8 mouse cellular contexts compared by ENCODE assay signal in genomic region chr10:77032591-77033322, GRCm38 (mm10). TPM values are rescaled to one million over a fixed set of nuclear protein-coding genes. Genes with fewer than 3 reads are reported as not detected.
DNase-seq lines count a peak whose midpoint lies in the region; ATAC-seq and TF ChIP-seq lines count a peak whose summit lies in the region.

No protein-coding gene starts in this region.

- peak; percentile 90 for ATAC-seq in cerebellum, adult (ENCODE audit: insufficient number of reproducible peaks, low FRiP score, low TSS enrichment)
- peak; percentile 96 for ATAC-seq in forebrain, embryonic 13.5 days
- ATAC-seq in liver, postnatal 0 days = peak; percentile 94
- ATAC-seq in neural tube, embryonic 14.5 days (ENCODE audit: low read depth) = peak; percentile 95

- DNase-seq in heart, postnatal 10 days = peak; percentile 93 to 95
- DNase-seq in large intestine, adult 2 months (ENCODE audit: low read depth, low spot score) = peak; percentile 95
- DNase-seq in liver, postnatal 0 days = peak; percentile 96
- peak; percentile 97 for DNase-seq in testis, postnatal 10 days (ENCODE audit: low spot score)

- 0 out of 2 replicates have a peak, but pooled peaks have one; percentile 4 for TF ChIP-seq EP300 in ES-Bruce4 (IDR thresholded peaks at IDR 0.05; ENCODE audit: insufficient read depth, low read depth, low read length)
- TF ChIP-seq EP300 in liver, postnatal 0 days (IDR thresholded peaks at IDR 0.05; ENCODE audit: low read depth) = no peak

- no peak overlapping the region for H3K27ac ChIP-seq in ES-Bruce4 (ENCODE audit: insufficient read depth, low read length)
- H3K27ac ChIP-seq in forebrain, embryonic 13.5 days = 0 out of 2 replicates have a peak overlapping the region, but pooled peaks have one; percentile 19
- peak overlapping the region; percentile 46; the same call in 1 of the 2 replicates for H3K27ac ChIP-seq in liver, postnatal 0 days (ENCODE audit: low read depth)
- H3K27ac ChIP-seq in neural tube, embryonic 14.5 days (ENCODE audit: low read depth, low read length) = peak overlapping the region; percentile 72

- H3K9ac ChIP-seq in ES-Bruce4 (ENCODE audit: low read depth, poor library complexity, severe bottlenecking) = peak overlapping the region; percentile 67
- peak overlapping the region; percentile 77 for H3K9ac ChIP-seq in forebrain, embryonic 13.5 days
- peak overlapping the region; percentile 72 for H3K9ac ChIP-seq in liver, postnatal 0 days (replicated peaks)
- peak overlapping the region; percentile 65 for H3K9ac ChIP-seq in neural tube, embryonic 14.5 days (replicated peaks; ENCODE audit: low read depth, low read length)

- intact Hi-C loops in heart, postnatal 10 days (cut with DNase I) = no loop called here

- H3K36me3 ChIP-seq in ES-Bruce4 (ENCODE audit: control insufficient read depth, insufficient read depth, low read length, poor library complexity, severe bottlenecking) = no peaks in the 10 kb centered on the region
- 0 out of 2 replicates have a peak, but pooled peaks cover 10% of the 10 kb centered on the region for H3K36me3 ChIP-seq in forebrain, embryonic 13.5 days (ENCODE audit: poor library complexity, severe bottlenecking)
- H3K36me3 ChIP-seq in liver, postnatal 0 days (replicated peaks; ENCODE audit: insufficient read depth, low read length) = no peaks in the 10 kb centered on the region
- no peaks in the 10 kb centered on the region for H3K36me3 ChIP-seq in neural tube, embryonic 14.5 days (ENCODE audit: control insufficient read depth, insufficient read depth, low read length)

- no peaks in the 10 kb centered on the region for H3K9me3 ChIP-seq in ES-Bruce4 (replicated peaks; ENCODE audit: control insufficient read depth, insufficient read depth, low read length, poor library complexity, severe bottlenecking)
- no peaks in the 10 kb centered on the region for H3K9me3 ChIP-seq in forebrain, embryonic 13.5 days (replicated peaks)
- no peaks in the 10 kb centered on the region for H3K9me3 ChIP-seq in liver, postnatal 0 days (ENCODE audit: low read length)
- H3K9me3 ChIP-seq in neural tube, embryonic 14.5 days (ENCODE audit: control insufficient read depth, low read length) = no peaks in the 10 kb centered on the region

- H3K4me2 ChIP-seq in forebrain, embryonic 13.5 days = peak overlapping the region; percentile 92
- peak overlapping the region; percentile 96 for H3K4me2 ChIP-seq in liver, postnatal 0 days (ENCODE audit: low read depth, low read length)
- H3K4me2 ChIP-seq in neural tube, embryonic 14.5 days (ENCODE audit: low read depth, low read length) = peak overlapping the region; percentile 88

- H3K27me3 ChIP-seq in ES-Bruce4 (ENCODE audit: control insufficient read depth, insufficient read depth, low read length, poor library complexity, severe bottlenecking) = no peaks in the 10 kb centered on the region
- H3K27me3 ChIP-seq in forebrain, embryonic 13.5 days = no peaks in the 10 kb centered on the region
- H3K27me3 ChIP-seq in liver, postnatal 0 days (ENCODE audit: insufficient read depth, low read length) = no peaks in the 10 kb centered on the region
- H3K27me3 ChIP-seq in neural tube, embryonic 14.5 days (ENCODE audit: control insufficient read depth, insufficient read depth, low read length) = no peaks in the 10 kb centered on the region

- H3K4me3 ChIP-seq in ES-Bruce4 (ENCODE audit: low read depth, low read length) = peak overlapping the region; percentile 86
- peak overlapping the region; percentile 65 for H3K4me3 ChIP-seq in forebrain, embryonic 13.5 days
- H3K4me3 ChIP-seq in liver, postnatal 0 days (ENCODE audit: low read depth, low read length) = peak overlapping the region; percentile 58
- H3K4me3 ChIP-seq in neural tube, embryonic 14.5 days (ENCODE audit: low read depth, low read length) = peak overlapping the region; percentile 59

- H3K4me1 ChIP-seq in ES-Bruce4 (ENCODE audit: control insufficient read depth, insufficient read depth, low read length) = no peaks in the 10 kb centered on the region
- peaks cover 25% of the 10 kb centered on the region for H3K4me1 ChIP-seq in forebrain, embryonic 13.5 days
- peaks cover 16% of the 10 kb centered on the region for H3K4me1 ChIP-seq in liver, postnatal 0 days (ENCODE audit: insufficient read depth)
- peaks cover 17% of the 10 kb centered on the region for H3K4me1 ChIP-seq in neural tube, embryonic 14.5 days (ENCODE audit: control insufficient read depth, insufficient read depth, low read length)

- peak; percentile 15 for TF ChIP-seq CTCF in ES-Bruce4 (IDR thresholded peaks at IDR 0.05; ENCODE audit: low read depth, low read length)
- peak; percentile 36 for TF ChIP-seq CTCF in liver, postnatal 0 days (IDR thresholded peaks at IDR 0.05; ENCODE audit: low read depth)

- WGBS in forebrain, embryonic 13.5 days = under 1% methylated on average over 49 of the region's 49 CpGs
- WGBS in large intestine, adult 2 months = 1% methylated on average over 49 of the region's 49 CpGs
- WGBS in liver, postnatal 0 days (ENCODE audit: insufficient replicate concordance) = 1% methylated on average over 49 of the region's 49 CpGs
- WGBS in neural tube, embryonic 14.5 days = under 1% methylated on average over 47 of the region's 49 CpGs

- TF ChIP-seq POLR2A in ES-Bruce4 (IDR thresholded peaks at IDR 0.05; ENCODE audit: insufficient read depth, low read length) = peak; percentile 70

RNA-seq across cellular contexts. Expression of gene Slc19a1, which starts 0.7 kb away (rescaled TPM):
- polyA plus RNA-seq in ES-Bruce4 (2011; ENCODE audit: insufficient read depth, insufficient read length, low read depth, missing spikeins) = 15.8 and 17.4 TPM in 2 replicates
- polyA plus RNA-seq in forebrain, embryonic 13.5 days (2015; fragmentation: Nextera tagmentation; extraction: Ambion mirVana) = 28.0 and 33.7 TPM in 2 replicates
- 1 to 10 TPM; 4.7 to 7.5 TPM for total RNA-seq in heart, postnatal 10 days (2021)
- 35.1 and 39.2 TPM in 2 replicates for polyA plus RNA-seq in large intestine, adult 2 months (2012; rRNA removed)
- 7.1 and 10.5 TPM in 2 replicates for polyA plus RNA-seq in liver, postnatal 0 days (2015; fragmentation: Nextera tagmentation; extraction: Ambion mirVana)
- polyA plus RNA-seq in neural tube, embryonic 14.5 days (2014; fragmentation: Nextera tagmentation; extraction: Ambion mirVana) = 35.6 and 37.4 TPM in 2 replicates
